Mouse (Mus musculus): Measurements from ENCODE around the gene Shkbp1. TPM values are rescaled to one million over a fixed set of nuclear protein-coding genes. Genes with fewer than 3 reads are reported as not detected.

The Shkbp1 gene
- polyA plus RNA-seq, 1 experiment from 2014 or later = 95.5 TPM

GRCm38 (mm10) chr7:27339519-27339918 is 16.3 kb downstream of the Shkbp1 start:
- H3K27ac ChIP-seq (ENCODE audit: low read length) = peak overlapping the region; percentile 47
- peaks cover 8% of the 10 kb centered on the region for H3K36me3 ChIP-seq (ENCODE audit: control insufficient read depth, insufficient read depth)
- ATAC-seq = peak; percentile 39
- no peaks in the 10 kb centered on the region for H3K9me3 ChIP-seq (ENCODE audit: control insufficient read depth, low read length)
- WGBS = 20% methylated on average over 7 of the region's 7 CpGs
- peaks cover 20% of the 10 kb centered on the region for H3K27me3 ChIP-seq (replicated peaks; ENCODE audit: control insufficient read depth, insufficient read depth, low read length)
- H3K4me1 ChIP-seq (replicated peaks; ENCODE audit: control insufficient read depth, insufficient read depth, low read length) = peaks cover 33% of the 10 kb centered on the region
- peak overlapping the region; percentile 50 for H3K9ac ChIP-seq (replicated peaks; ENCODE audit: low read depth, low read length)
- H3K4me2 ChIP-seq (ENCODE audit: low read length) = peak overlapping the region; percentile 48
- H3K4me3 ChIP-seq (replicated peaks; ENCODE audit: low read length) = peak overlapping the region; percentile 27

GRCm38 (mm10) chr7:27339114-27339513 is 16.7 kb downstream of the Shkbp1 start:
- ATAC-seq = peak; percentile 7; the same call in 1 of the 2 replicates
- peaks cover 37% of the 10 kb centered on the region for H3K4me1 ChIP-seq (replicated peaks; ENCODE audit: control insufficient read depth, insufficient read depth, low read length)

GRCm38 (mm10) chr7:27337175-27337853 is 18.5 kb downstream of the Shkbp1 start, which contains the start of gene Ltbp4:
TSS of gene Ltbp4 (minus strand) at chr7:27337692.
- peaks cover 55% of the 10 kb centered on the region for H3K4me1 ChIP-seq (replicated peaks; ENCODE audit: control insufficient read depth, insufficient read depth, low read length)
- no peak for ATAC-seq
- peaks cover 35% of the 10 kb centered on the region for H3K27me3 ChIP-seq (replicated peaks; ENCODE audit: control insufficient read depth, insufficient read depth, low read length)
- no peaks in the 10 kb centered on the region for H3K9me3 ChIP-seq (ENCODE audit: control insufficient read depth, low read length)
- peak within 1 kb of the TSS; percentile 39 for H3K4me3 ChIP-seq (replicated peaks; ENCODE audit: low read length)
- 1% methylated on average over 35 of the region's 36 CpGs for WGBS
- no peak within 1 kb of the TSS for H3K27ac ChIP-seq (ENCODE audit: low read length)
- H3K4me2 ChIP-seq (ENCODE audit: low read length) = peak within 1 kb of the TSS; percentile 54
- peaks cover 4% of the 10 kb centered on the region; the same call in 1 of the 2 replicates for H3K36me3 ChIP-seq (ENCODE audit: control insufficient read depth, insufficient read depth)
- H3K9ac ChIP-seq (replicated peaks; ENCODE audit: low read depth, low read length) = peak within 1 kb of the TSS; percentile 50

More at GRCm38 (mm10) chr7:27339114-27339513, 16.7 kb downstream of the Shkbp1 start:
- Histone ChIP-seq H3K36me3 (ENCODE audit: control insufficient read depth, insufficient read depth) (peaks cover 5% of the 10 kb centered on the region; the same call in 1 of the 2 replicates), H3K9me3 (ENCODE audit: control insufficient read depth, low read length) (no peaks in the 10 kb centered on the region), H3K27me3 (replicated peaks; ENCODE audit: control insufficient read depth, insufficient read depth, low read length) (peaks cover 24% of the 10 kb centered on the region), H3K9ac (replicated peaks; ENCODE audit: low read depth, low read length) (peak overlapping the region; percentile 50), H3K27ac (ENCODE audit: low read length) (peak overlapping the region; percentile 46), H3K4me3 (replicated peaks; ENCODE audit: low read length) (peak overlapping the region; percentile 27), H3K4me2 (ENCODE audit: low read length) (peak overlapping the region; percentile 48)
- WGBS = 66% methylated on average over 4 of the region's 4 CpGs

GRCm38 (mm10) chr7:27335928-27336823 is 19.6 kb downstream of the Shkbp1 start:
- Histone ChIP-seq H3K27ac (ENCODE audit: low read length) (no peak overlapping the region), H3K9me3 (ENCODE audit: control insufficient read depth, low read length) (no peaks in the 10 kb centered on the region), H3K4me2 (ENCODE audit: low read length) (peak overlapping the region; percentile 54), H3K27me3 (replicated peaks; ENCODE audit: control insufficient read depth, insufficient read depth, low read length) (peaks cover 40% of the 10 kb centered on the region), H3K9ac (replicated peaks; ENCODE audit: low read depth, low read length) (peak overlapping the region; percentile 50), H3K36me3 (ENCODE audit: control insufficient read depth, insufficient read depth) (no peaks in the 10 kb centered on the region), H3K4me1 (replicated peaks; ENCODE audit: control insufficient read depth, insufficient read depth, low read length) (peaks cover 60% of the 10 kb centered on the region), H3K4me3 (replicated peaks; ENCODE audit: low read length) (peak overlapping the region; percentile 39)
- ATAC-seq = peak; percentile 87
- under 1% methylated on average over 47 of the region's 47 CpGs for WGBS

- ATAC-seq = no peak
- WGBS = 67% methylated on average over 15 of the region's 15 CpGs
- no peaks in the 10 kb centered on the region for H3K9me3 ChIP-seq (ENCODE audit: control insufficient read depth, low read length)
- H3K36me3 ChIP-seq (ENCODE audit: control insufficient read depth, insufficient read depth) = no peaks in the 10 kb centered on the region
- H3K4me3 ChIP-seq (replicated peaks; ENCODE audit: low read length) = no peak overlapping the region
- no peak overlapping the region for H3K27ac ChIP-seq (ENCODE audit: low read length)
- H3K9ac ChIP-seq (replicated peaks; ENCODE audit: low read depth, low read length) = no peak overlapping the region
- no peak overlapping the region for H3K4me2 ChIP-seq (ENCODE audit: low read length)
- peaks cover 50% of the 10 kb centered on the region for H3K27me3 ChIP-seq (replicated peaks; ENCODE audit: control insufficient read depth, insufficient read depth, low read length)
- peaks cover 68% of the 10 kb centered on the region for H3K4me1 ChIP-seq (replicated peaks; ENCODE audit: control insufficient read depth, insufficient read depth, low read length)
Observed at GRCm38 (mm10) chr7:27335011-27335720, 20.7 kb downstream of the Shkbp1 start.

GRCm38 (mm10) chr7:27334405-27334911 is 21.4 kb downstream of the Shkbp1 start:
- H3K4me3 ChIP-seq (replicated peaks; ENCODE audit: low read length) = no peak overlapping the region
- ATAC-seq = no peak
- H3K9me3 ChIP-seq (ENCODE audit: control insufficient read depth, low read length) = no peaks in the 10 kb centered on the region
- peaks cover 65% of the 10 kb centered on the region for H3K4me1 ChIP-seq (replicated peaks; ENCODE audit: control insufficient read depth, insufficient read depth, low read length)
- no peak overlapping the region for H3K9ac ChIP-seq (replicated peaks; ENCODE audit: low read depth, low read length)
- WGBS = 7% methylated on average over 31 of the region's 32 CpGs
- no peaks in the 10 kb centered on the region for H3K36me3 ChIP-seq (ENCODE audit: control insufficient read depth, insufficient read depth)
- H3K27ac ChIP-seq (ENCODE audit: low read length) = no peak overlapping the region
- no peak overlapping the region for H3K4me2 ChIP-seq (ENCODE audit: low read length)
- H3K27me3 ChIP-seq (replicated peaks; ENCODE audit: control insufficient read depth, insufficient read depth, low read length) = peaks cover 57% of the 10 kb centered on the region

- Histone ChIP-seq H3K9ac (replicated peaks; ENCODE audit: low read depth, low read length) (peak overlapping the region; percentile 58), H3K4me3 (replicated peaks; ENCODE audit: low read length) (peak overlapping the region; percentile 48), H3K27ac (ENCODE audit: low read length) (no peak overlapping the region), H3K36me3 (ENCODE audit: control insufficient read depth, insufficient read depth) (no peaks in the 10 kb centered on the region), H3K4me2 (ENCODE audit: low read length) (peak overlapping the region; percentile 89), H3K27me3 (replicated peaks; ENCODE audit: control insufficient read depth, insufficient read depth, low read length) (peaks cover 66% of the 10 kb centered on the region), H3K9me3 (ENCODE audit: control insufficient read depth, low read length) (no peaks in the 10 kb centered on the region), H3K4me1 (replicated peaks; ENCODE audit: control insufficient read depth, insufficient read depth, low read length) (peaks cover 62% of the 10 kb centered on the region)
- ATAC-seq = no peak
- WGBS = under 1% methylated on average over 52 of the region's 77 CpGs
Observed at GRCm38 (mm10) chr7:27333316-27333941, 22.4 kb downstream of the Shkbp1 start.

- WGBS = under 1% methylated on average over 29 of the region's 39 CpGs
- Histone ChIP-seq H3K4me1 (replicated peaks; ENCODE audit: control insufficient read depth, insufficient read depth, low read length) (peaks cover 60% of the 10 kb centered on the region), H3K27me3 (replicated peaks; ENCODE audit: control insufficient read depth, insufficient read depth, low read length) (peaks cover 72% of the 10 kb centered on the region), H3K9me3 (ENCODE audit: control insufficient read depth, low read length) (no peaks in the 10 kb centered on the region), H3K9ac (replicated peaks; ENCODE audit: low read depth, low read length) (peak overlapping the region; percentile 58), H3K4me3 (replicated peaks; ENCODE audit: low read length) (peak overlapping the region; percentile 48), H3K27ac (ENCODE audit: low read length) (no peak overlapping the region), H3K4me2 (ENCODE audit: low read length) (peak overlapping the region; percentile 89), H3K36me3 (ENCODE audit: control insufficient read depth, insufficient read depth) (no peaks in the 10 kb centered on the region)
- ATAC-seq = no peak
Observed at GRCm38 (mm10) chr7:27332353-27333199, 23.2 kb downstream of the Shkbp1 start.

Data from forebrain, embryonic 16.5 days (tissue).